Mouse (Mus musculus): ENCODE measurements around the gene Hyal2. TPM values are rescaled to one million over a fixed set of nuclear protein-coding genes. Genes with fewer than 3 reads are reported as not detected.

Gene Hyal2
- 85.2 and 91.6 TPM in 2 replicates for polyA plus RNA-seq (2015; fragmentation: Nextera tagmentation; extraction: Ambion mirVana)

DNA sequence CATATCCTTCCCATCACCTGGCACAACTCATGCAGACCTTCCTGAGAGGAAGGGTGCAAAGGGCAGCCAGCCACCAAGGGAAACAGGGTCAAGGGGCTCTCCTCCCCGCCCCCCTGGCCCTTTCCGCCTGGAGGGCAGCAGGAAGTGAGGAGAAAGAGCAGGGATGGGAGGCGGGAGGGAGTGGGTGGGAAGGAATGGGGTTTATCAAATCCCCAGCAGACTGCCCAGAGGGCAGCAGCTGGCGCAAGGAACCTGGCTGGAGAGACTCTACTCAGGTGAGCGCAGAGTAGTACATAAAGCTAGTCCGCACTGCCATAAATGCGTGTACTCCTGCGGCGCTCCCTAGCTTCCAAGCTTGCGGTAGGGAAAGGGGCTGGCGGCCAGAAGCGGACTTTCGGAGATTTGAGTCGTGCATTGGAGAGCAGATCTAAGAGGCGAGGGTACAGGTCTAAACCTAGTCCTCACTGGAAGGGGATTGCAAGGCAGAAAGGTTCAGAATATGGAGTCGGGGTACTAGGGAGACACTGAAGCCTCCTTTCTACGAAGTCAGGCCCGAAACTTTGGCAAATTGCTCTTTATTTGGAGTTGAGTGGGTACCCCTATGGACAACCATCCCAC lies at the start of gene Hyal2:
Hyal2 (plus strand) TSS at position 244 of the 618 bp plus-strand sequence.
- peaks cover 49% of the 10 kb centered on the region for H3K4me1 ChIP-seq (ENCODE audit: control insufficient read depth, insufficient read depth, low read length)
- no peaks in the 10 kb centered on the region for H3K9me3 ChIP-seq (replicated peaks; ENCODE audit: control insufficient read depth, low read length)
- H3K4me3 ChIP-seq (replicated peaks; ENCODE audit: low read length), result peak within 1 kb of the TSS; percentile 92
- H3K9ac ChIP-seq (ENCODE audit: low read length), result peak within 1 kb of the TSS; percentile 89
- H3K4me2 ChIP-seq (ENCODE audit: low read depth, low read length), result peak within 1 kb of the TSS; percentile 90
- 6% methylated on average over 18 of the region's 18 CpGs for WGBS
- peaks cover 7% of the 10 kb centered on the region; the same call in 1 of the 2 replicates for H3K36me3 ChIP-seq (ENCODE audit: control insufficient read depth, insufficient read depth, low read length)
- peak within 1 kb of the TSS; percentile 89 for H3K27ac ChIP-seq (ENCODE audit: low read length)
- no peaks in the 10 kb centered on the region for H3K27me3 ChIP-seq (ENCODE audit: control insufficient read depth, insufficient read depth, low read length)
- no peak for ATAC-seq (ENCODE audit: insufficient read depth, low FRiP score)

DNA sequence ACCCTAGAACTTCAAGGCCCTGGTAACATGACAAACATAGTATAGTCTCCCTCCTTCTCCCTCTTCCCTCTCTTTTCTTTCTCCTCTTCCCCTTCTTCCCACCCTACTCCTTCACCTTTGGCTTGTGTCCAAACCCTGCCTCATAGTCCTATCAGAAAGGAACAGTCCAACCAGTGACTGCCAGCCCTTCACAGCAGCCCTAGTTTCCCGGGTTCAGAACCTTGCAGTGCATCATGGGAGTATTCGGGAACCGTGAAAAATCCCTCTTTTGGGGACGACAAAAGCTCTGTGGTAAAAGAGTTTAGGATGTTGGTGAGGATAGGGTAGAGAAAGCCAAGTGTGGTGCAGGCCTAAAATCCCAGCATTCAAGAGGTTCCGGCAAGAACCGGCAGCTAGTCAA lies 47.4 kb upstream of the Hyal2 start:
- Histone ChIP-seq H3K36me3 (ENCODE audit: control insufficient read depth, insufficient read depth, low read length) (no peaks in the 10 kb centered on the region), H3K9ac (ENCODE audit: low read length) (no peak overlapping the region), H3K4me2 (ENCODE audit: low read depth, low read length) (no peak overlapping the region), H3K4me3 (replicated peaks; ENCODE audit: low read length) (no peak overlapping the region), H3K27ac (ENCODE audit: low read length) (no peak overlapping the region), H3K27me3 (ENCODE audit: control insufficient read depth, insufficient read depth, low read length) (0 out of 2 replicates have a peak, but pooled peaks cover 2% of the 10 kb centered on the region), H3K4me1 (ENCODE audit: control insufficient read depth, insufficient read depth, low read length) (peaks cover 16% of the 10 kb centered on the region), H3K9me3 (replicated peaks; ENCODE audit: control insufficient read depth, low read length) (no peaks in the 10 kb centered on the region)
- 67% methylated on average over 6 of the region's 6 CpGs for WGBS
- ATAC-seq (ENCODE audit: insufficient read depth, low FRiP score), result no peak

DNA sequence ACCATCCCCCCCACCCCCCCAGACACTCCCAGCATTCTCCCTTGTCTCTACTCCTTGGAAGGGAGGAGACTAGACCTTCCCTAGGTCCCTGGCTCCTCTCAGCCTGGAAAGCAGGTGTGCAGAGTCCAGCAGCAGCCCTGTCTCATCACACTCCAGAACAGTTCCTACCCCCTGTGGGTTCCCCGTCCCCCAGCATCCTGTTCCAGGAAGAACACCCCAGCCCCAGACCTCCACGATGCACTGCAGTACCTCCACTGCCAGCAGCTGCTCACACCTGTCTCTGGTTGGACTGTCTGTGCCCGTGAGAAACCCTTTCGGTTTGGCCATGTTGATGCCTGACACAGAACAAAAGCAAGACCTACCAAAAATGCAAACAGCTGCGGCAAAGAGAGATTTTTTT lies 46.6 kb upstream of the Hyal2 start:
- no peak for ATAC-seq (ENCODE audit: insufficient read depth, low FRiP score)
- Histone ChIP-seq H3K36me3 (ENCODE audit: control insufficient read depth, insufficient read depth, low read length) (no peaks in the 10 kb centered on the region), H3K9me3 (replicated peaks; ENCODE audit: control insufficient read depth, low read length) (no peaks in the 10 kb centered on the region), H3K4me2 (ENCODE audit: low read depth, low read length) (no peak overlapping the region), H3K27ac (ENCODE audit: low read length) (no peak overlapping the region), H3K4me1 (ENCODE audit: control insufficient read depth, insufficient read depth, low read length) (peaks cover 16% of the 10 kb centered on the region), H3K4me3 (replicated peaks; ENCODE audit: low read length) (no peak overlapping the region), H3K9ac (ENCODE audit: low read length) (0 out of 2 replicates have a peak overlapping the region, but pooled peaks have one; percentile 33), H3K27me3 (ENCODE audit: control insufficient read depth, insufficient read depth, low read length) (peaks cover 10% of the 10 kb centered on the region; the same call in 1 of the 2 replicates)
- 27% methylated on average over 5 of the region's 5 CpGs for WGBS

DNA sequence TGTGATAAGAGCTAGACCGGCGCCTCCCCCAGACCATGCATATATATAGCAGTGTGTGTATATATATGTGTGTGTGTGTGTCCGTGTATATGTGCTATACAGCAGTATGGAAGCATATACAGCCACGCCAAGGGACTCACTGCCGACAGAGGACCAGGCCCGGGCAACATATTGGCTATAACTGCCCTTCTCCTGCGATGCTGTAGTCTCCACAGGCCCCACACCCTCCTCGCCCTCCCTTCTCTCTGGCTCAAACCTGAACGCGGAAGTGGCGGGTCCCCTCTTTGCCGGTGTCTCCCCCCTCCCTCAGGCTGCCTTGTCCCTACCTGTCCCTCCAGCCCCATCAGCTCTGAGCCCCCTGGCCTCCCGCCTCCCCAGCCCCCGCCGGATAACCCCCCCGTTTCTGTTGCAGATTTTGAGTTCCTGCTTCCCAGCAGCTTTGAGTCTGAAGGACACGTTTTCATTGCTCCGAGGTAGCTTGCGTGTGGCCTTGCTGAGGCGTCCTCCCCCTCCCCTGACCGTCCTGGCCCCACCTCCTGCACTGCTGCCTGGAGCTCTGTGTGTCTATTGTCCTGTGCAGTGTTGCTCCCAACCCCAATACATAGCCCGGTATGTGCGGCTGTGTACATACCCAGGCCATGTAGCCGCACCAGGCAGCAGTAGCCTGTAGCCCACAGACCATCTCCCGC lies 45.9 kb upstream of the Hyal2 start:
- Histone ChIP-seq H3K27ac (ENCODE audit: low read length) (no peak overlapping the region), H3K4me3 (replicated peaks; ENCODE audit: low read length) (peak overlapping the region; percentile 21), H3K4me2 (ENCODE audit: low read depth, low read length) (peak overlapping the region; percentile 46), H3K36me3 (ENCODE audit: control insufficient read depth, insufficient read depth, low read length) (no peaks in the 10 kb centered on the region), H3K9ac (ENCODE audit: low read length) (peak overlapping the region; percentile 33), H3K4me1 (ENCODE audit: control insufficient read depth, insufficient read depth, low read length) (peaks cover 17% of the 10 kb centered on the region), H3K9me3 (replicated peaks; ENCODE audit: control insufficient read depth, low read length) (no peaks in the 10 kb centered on the region), H3K27me3 (ENCODE audit: control insufficient read depth, insufficient read depth, low read length) (peaks cover 15% of the 10 kb centered on the region; the same call in 1 of the 2 replicates)
- 14% methylated on average over 25 of the region's 25 CpGs for WGBS
- peak; percentile 49; the same call in 1 of the 2 replicates for ATAC-seq (ENCODE audit: insufficient read depth, low FRiP score)

DNA sequence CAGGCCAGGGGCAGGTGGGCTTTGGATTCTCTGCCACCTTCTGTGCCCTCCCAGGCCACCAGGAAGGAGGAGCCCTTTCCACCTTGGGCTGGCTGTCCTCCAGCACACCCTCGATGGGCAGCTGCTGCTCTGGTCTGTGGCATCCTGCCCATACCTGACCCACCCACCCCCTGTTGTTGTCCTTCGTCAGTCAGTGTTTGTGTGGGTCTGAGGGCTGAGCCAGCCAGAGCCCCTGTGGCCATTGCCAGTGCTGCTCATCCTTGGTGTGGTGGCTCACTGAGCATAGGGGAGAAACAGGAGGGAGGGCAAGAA lies 45.4 kb upstream of the Hyal2 start:
- H3K36me3 ChIP-seq (ENCODE audit: control insufficient read depth, insufficient read depth, low read length), result no peaks in the 10 kb centered on the region
- H3K4me3 ChIP-seq (replicated peaks; ENCODE audit: low read length), result 0 out of 2 replicates have a peak overlapping the region, but pooled peaks have one; percentile 21
- peak overlapping the region; percentile 46 for H3K4me2 ChIP-seq (ENCODE audit: low read depth, low read length)
- H3K9me3 ChIP-seq (replicated peaks; ENCODE audit: control insufficient read depth, low read length), result no peaks in the 10 kb centered on the region
- no peak for ATAC-seq (ENCODE audit: insufficient read depth, low FRiP score)
- peaks cover 22% of the 10 kb centered on the region for H3K4me1 ChIP-seq (ENCODE audit: control insufficient read depth, insufficient read depth, low read length)
- 34% methylated on average over 2 of the region's 2 CpGs for WGBS
- H3K27me3 ChIP-seq (ENCODE audit: control insufficient read depth, insufficient read depth, low read length), result peaks cover 16% of the 10 kb centered on the region
- H3K9ac ChIP-seq (ENCODE audit: low read length), result peak overlapping the region; percentile 33
- no peak overlapping the region for H3K27ac ChIP-seq (ENCODE audit: low read length)

DNA sequence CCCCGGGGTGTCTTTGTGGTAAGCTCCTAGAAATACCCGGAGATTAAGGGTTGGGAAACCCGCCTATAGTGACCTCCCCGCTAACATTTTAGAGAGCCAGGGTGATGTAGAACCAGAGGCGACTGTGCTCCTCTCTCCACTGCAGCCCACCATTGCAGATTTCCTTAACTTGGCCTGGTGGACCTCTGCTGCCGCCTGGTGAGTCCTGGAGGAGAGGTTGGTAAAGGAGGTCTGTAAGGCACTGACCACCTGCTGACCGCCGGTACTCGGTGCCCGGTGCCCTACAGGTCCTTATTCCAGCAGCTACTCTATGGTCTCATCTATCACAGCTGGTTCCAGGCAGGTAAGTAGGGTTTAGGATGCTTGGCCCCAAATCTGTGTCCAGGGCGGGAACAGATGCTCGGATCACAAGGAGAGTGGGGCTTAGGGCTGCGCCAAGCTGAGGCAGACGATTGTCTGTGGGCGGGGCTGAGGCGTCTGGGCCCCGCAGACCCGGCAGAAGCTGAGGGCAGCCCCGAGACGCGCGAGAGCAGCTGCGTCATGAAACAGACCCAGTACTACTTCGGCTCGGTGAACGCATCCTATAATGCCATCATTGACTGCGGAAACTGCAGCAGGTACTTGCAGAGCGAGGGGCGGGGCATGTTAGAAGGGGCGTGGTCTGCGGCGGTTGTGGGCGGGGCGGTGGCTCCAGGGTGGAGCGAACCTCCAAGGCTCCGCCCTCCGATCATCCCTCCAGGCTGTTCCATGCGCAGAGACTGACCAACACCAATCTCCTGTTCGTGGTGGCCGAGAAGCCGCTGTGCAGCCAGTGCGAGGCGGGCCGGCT lies 41.3 kb upstream of the Hyal2 start:
- peaks cover 24% of the 10 kb centered on the region for H3K27me3 ChIP-seq (ENCODE audit: control insufficient read depth, insufficient read depth, low read length)
- peak; percentile 77 for ATAC-seq (ENCODE audit: insufficient read depth, low FRiP score)
- no peak overlapping the region for H3K27ac ChIP-seq (ENCODE audit: low read length)
- no peaks in the 10 kb centered on the region for H3K36me3 ChIP-seq (ENCODE audit: control insufficient read depth, insufficient read depth, low read length)
- peak overlapping the region; percentile 65 for H3K9ac ChIP-seq (ENCODE audit: low read length)
- H3K4me1 ChIP-seq (ENCODE audit: control insufficient read depth, insufficient read depth, low read length), result peaks cover 16% of the 10 kb centered on the region
- peak overlapping the region; percentile 84 for H3K4me2 ChIP-seq (ENCODE audit: low read depth, low read length)
- H3K4me3 ChIP-seq (replicated peaks; ENCODE audit: low read length), result peak overlapping the region; percentile 47
- H3K9me3 ChIP-seq (replicated peaks; ENCODE audit: control insufficient read depth, low read length), result no peaks in the 10 kb centered on the region
- 5% methylated on average over 44 of the region's 44 CpGs for WGBS

DNA sequence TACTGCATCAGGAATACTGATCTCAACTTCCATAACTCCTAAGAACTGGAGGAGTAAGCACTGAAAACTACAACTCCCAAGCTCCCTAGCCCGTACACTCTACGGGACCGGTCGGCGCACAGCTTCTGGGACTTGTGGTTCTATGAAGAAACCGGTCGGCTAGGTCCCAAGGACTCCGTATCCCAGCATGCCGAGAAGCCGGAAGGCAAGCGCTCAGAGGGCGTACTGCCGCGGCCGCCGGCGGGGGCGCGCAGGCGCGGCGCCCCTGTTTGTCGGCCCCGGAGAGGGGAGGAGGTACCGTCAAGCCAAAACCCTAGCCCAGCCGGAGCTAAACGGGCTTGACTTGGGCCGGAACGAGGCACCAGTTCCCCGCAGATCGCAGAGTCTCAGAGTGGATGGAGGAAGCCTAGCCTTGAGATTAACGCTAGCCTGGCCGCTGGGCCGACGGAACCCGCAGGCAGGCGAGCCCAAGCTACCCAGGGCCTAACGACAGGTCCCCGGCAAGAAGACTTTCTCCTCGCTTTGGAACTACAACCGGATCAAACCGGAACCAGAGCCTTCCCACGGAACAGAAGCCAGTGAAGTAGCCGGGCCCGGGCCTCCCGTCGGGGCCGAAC lies 33.8 kb upstream of the Hyal2 start, which contains the start of gene Tmem115:
Tmem115 (plus strand) TSS at position 155 of the 617 bp plus-strand sequence.
- no peaks in the 10 kb centered on the region for H3K27me3 ChIP-seq (ENCODE audit: control insufficient read depth, insufficient read depth, low read length)
- peak within 1 kb of the TSS; percentile 84 for H3K4me2 ChIP-seq (ENCODE audit: low read depth, low read length)
- H3K27ac ChIP-seq (ENCODE audit: low read length), result peak within 1 kb of the TSS; percentile 91
- H3K9ac ChIP-seq (ENCODE audit: low read length), result peak within 1 kb of the TSS; percentile 93
- WGBS, result under 1% methylated on average over 48 of the region's 48 CpGs
- H3K36me3 ChIP-seq (ENCODE audit: control insufficient read depth, insufficient read depth, low read length), result peaks cover 11% of the 10 kb centered on the region; the same call in 1 of the 2 replicates
- ATAC-seq (ENCODE audit: insufficient read depth, low FRiP score), result peak; percentile 98
- peak within 1 kb of the TSS; percentile 98 for H3K4me3 ChIP-seq (replicated peaks; ENCODE audit: low read length)
- H3K4me1 ChIP-seq (ENCODE audit: control insufficient read depth, insufficient read depth, low read length), result peaks cover 25% of the 10 kb centered on the region
- no peaks in the 10 kb centered on the region for H3K9me3 ChIP-seq (replicated peaks; ENCODE audit: control insufficient read depth, low read length)

DNA sequence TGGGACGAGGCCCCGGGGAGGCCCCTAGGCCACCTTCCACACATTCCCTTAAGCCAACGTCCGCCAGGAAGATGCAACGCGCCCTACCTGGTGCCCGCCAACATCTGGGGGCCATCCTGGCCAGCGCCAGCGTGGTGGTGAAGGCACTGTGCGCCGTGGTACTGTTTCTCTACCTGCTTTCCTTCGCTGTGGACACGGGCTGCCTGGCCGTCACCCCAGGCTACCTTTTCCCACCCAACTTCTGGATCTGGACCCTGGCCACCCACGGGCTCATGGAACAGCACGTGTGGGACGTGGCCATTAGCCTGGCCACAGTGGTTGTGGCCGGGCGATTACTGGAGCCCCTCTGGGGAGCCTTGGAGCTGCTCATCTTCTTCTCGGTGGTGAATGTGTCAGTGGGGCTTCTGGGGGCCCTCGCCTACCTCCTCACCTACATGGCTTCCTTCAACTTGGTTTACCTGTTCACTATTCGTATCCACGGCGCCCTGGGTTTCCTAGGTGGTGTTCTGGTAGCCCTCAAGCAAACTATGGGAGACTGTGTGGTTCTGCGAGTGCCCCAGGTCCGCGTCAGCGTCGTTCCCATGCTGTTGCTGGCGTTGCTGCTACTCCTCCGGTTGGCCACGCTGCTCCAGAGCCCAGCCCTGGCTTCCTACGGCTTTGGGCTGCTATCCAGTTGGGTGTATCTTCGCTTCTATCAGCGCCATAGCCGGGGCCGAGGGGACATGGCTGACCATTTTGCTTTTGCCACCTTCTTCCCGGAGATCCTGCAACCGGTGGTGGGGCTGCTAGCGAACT lies 33.1 kb upstream of the Hyal2 start:
- H3K9me3 ChIP-seq (replicated peaks; ENCODE audit: control insufficient read depth, low read length), result no peaks in the 10 kb centered on the region
- ATAC-seq (ENCODE audit: insufficient read depth, low FRiP score), result peak; percentile 2; the same call in 1 of the 2 replicates
- H3K9ac ChIP-seq (ENCODE audit: low read length), result peak overlapping the region; percentile 93
- under 1% methylated on average over 40 of the region's 40 CpGs for WGBS
- peaks cover 12% of the 10 kb centered on the region; the same call in 1 of the 2 replicates for H3K36me3 ChIP-seq (ENCODE audit: control insufficient read depth, insufficient read depth, low read length)
- peak overlapping the region; percentile 91 for H3K27ac ChIP-seq (ENCODE audit: low read length)
- peaks cover 25% of the 10 kb centered on the region for H3K4me1 ChIP-seq (ENCODE audit: control insufficient read depth, insufficient read depth, low read length)
- no peaks in the 10 kb centered on the region for H3K27me3 ChIP-seq (ENCODE audit: control insufficient read depth, insufficient read depth, low read length)
- H3K4me3 ChIP-seq (replicated peaks; ENCODE audit: low read length), result peak overlapping the region; percentile 98
- peak overlapping the region; percentile 84 for H3K4me2 ChIP-seq (ENCODE audit: low read depth, low read length)

Data from stomach, embryonic 16.5 days (tissue).